Mouse (Mus musculus) frontal cortex, postnatal 25 days (tissue): ENCODE measurements at regions not wholly inside any gene's neighbourhood (a gene's known extent, or its start where the extent isn't known, plus 50 kb on each side); places are given as distances from the start of the nearest gene placed in this dataset.

Experiments used
- DNase-seq, 2 experiments: peaks; one replicate each; pipeline ENCODE4 v3.0.0; 2022; ENCODE audit warnings: low spot score in 2 of 2

GRCm38 (mm10) chr13:115673729-115674128, 572.0 kb upstream of the Itga1 start:
- no peak for DNase-seq

DNA sequence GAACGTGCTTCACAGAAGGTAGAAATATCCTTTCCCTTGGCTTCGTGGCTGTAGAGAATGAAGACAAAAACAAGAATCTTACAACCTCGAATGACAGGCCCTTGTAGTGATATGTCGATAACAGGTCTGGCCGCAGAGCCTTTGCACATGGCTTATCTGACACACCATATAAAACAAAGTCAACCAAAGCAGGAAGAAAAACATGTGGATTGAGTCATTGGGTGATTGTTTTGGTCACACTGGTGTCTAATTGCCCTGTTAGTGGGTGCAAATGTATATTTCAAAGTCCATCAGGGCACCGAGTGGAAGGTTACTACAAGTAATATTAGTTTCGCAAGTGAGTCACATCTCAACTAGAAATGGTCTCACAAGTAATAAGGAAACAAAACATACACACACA, 569.9 kb upstream of the Itga1 start:
- DNase-seq, result no peak

GRCm38 (mm10) chr13:115669516-115669915, 567.8 kb upstream of the Itga1 start:
- no peak for DNase-seq

DNA sequence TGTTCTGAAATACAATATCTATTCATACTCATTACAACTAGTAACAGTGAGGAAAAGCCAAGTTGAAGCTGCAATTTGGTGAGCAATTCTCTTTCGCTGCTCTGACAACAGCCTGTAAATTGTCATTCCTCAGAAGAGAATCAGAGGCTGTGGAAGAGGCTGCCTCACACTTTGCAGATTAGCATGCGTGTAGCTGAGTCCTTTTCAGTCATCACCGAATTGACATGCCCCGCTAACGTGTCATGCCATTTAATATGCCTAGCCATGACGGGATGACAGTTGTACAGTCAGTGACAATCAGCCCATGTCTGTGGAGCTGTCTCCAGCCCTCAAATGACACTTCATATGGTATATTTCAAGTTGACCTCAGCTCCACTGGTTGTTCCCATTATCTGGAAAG, 553.4 kb upstream of the Itga1 start:
- DNase-seq, result no peak

GRCm38 (mm10) chr13:115652935-115653334, 551.2 kb upstream of the Itga1 start:
- DNase-seq, result no peak

- DNase-seq, result no peak
These were observed 550.6 kb upstream of the Itga1 start for GRCm38 (mm10) chr13:115652352-115652751.

DNA sequence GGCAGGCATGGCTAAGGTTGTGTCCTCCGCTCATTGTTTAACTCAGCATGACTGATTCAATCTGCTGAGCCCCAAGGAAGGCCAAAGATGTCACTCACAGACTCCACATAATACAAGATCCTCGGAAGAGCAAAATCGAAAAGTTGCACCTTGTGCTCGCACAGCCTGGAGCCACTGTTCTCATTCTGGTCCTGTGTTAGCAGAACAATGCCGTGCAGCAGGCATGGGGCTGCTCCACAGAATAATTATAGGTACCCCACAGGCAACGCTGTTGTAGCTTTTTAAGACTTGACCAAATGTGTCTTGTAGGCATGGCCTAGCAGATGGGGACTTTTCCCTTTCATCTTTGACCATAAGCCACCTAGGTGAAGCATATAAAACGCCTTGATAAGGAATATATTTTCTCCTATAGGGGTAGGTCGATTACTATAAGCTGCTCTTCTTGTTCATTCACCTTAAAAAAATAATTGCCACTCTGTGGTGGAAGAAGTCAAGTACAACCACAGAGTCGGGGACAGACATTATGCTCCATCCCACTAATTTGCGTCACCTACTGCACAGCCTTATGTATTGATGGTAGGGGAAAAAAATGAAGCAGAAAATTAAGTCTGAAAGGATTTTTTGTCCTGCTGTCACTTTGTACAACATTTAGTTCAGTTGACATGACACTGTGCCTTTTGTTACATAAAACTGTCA, 529.8 kb upstream of the Itga1 start:
- no peak for DNase-seq

GRCm38 (mm10) chr13:115630603-115631002, 528.8 kb upstream of the Itga1 start:
- no peak for DNase-seq

DNA sequence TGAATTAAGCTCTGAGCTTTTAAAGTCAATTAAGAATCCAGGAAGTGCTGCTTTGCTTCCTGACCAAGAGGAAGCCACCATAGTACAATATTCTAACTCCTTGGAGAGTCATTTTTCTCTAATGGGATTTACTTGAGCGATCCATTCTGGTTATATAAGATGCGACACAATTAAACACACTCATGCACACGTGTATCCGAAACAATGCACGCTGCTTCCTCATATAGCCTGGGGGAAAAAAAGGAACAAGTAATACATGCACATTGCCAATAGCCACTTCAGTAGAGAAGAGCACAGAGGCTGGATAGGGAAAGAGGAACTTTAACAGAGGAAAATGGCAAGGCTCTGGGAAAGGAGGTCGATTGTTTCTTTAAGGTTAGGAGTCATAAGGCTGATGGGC, 511.4 kb upstream of the Itga1 start:
- no peak for DNase-seq

- no peak for DNase-seq
These were observed 504.7 kb upstream of the Itga1 start for GRCm38 (mm10) chr13:115606441-115606840.

GRCm38 (mm10) chr13:115595126-115595671, 493.4 kb upstream of the Itga1 start:
- DNase-seq, result no peak

DNA sequence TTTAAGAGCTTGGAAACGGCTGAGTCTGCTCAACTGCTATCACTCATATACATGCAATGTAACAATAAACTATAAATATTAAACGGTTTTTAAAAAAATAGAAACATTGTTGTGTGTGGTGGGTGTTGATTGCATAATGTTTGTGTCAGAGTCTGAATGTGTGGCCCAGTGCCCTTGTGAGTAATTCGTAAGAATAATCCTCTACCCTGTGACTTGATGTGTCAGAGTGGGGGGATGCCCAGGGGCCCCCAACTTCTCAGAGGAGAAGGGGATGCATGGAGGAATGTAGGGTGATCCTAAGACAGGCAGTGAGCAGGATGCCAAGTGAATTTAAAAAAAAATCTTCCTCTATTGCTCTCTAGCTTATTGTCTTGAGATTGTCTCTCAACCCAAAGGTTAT, 474.2 kb upstream of the Itga1 start:
- DNase-seq, result no peak

- no peak for DNase-seq
These were observed 473.5 kb upstream of the Itga1 start for GRCm38 (mm10) chr13:115575052-115575891.

- DNase-seq, result no peak
These were observed 439.4 kb upstream of the Itga1 start for GRCm38 (mm10) chr13:115541167-115541566.

DNA sequence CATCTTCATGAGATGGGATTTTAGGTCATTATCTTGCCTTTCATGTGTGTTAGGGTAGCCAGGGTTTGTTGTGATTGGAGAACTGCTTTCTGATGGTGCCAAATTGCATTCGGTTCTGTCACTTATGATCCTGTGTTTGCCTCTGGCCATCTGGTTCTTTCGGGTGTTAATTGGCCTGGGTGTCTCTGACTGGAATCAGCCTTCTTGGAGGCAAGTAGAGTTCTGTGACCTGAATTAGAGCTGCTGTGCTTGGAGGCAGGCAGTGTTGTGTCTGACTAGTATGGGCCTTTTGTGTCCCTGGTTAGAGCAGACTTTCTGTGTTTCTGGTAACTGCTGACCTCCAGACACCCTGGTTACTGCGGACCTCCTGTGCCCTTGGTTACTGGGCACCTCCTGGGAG, 434.1 kb upstream of the Itga1 start:
- no peak for DNase-seq

DNA sequence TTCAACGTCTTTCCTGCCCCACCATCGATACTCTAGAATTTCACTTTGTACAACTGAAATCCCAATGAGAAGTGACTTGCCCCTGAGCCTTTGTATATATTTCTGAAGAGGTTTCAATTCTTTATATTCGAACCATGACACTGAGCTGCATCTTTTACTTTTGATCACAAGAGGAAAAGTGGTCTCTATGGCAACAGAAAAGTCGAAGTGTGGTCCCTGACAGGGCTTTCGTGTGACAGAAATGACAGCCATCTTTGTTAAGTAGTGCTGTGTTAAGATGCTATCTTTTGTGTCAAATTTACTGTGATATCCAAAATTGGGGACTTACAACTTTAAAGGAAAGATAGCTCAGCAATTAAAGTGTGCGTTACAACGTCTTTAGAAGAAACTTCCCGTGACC, 412.1 kb upstream of the Itga1 start:
- DNase-seq, result no peak

DNA sequence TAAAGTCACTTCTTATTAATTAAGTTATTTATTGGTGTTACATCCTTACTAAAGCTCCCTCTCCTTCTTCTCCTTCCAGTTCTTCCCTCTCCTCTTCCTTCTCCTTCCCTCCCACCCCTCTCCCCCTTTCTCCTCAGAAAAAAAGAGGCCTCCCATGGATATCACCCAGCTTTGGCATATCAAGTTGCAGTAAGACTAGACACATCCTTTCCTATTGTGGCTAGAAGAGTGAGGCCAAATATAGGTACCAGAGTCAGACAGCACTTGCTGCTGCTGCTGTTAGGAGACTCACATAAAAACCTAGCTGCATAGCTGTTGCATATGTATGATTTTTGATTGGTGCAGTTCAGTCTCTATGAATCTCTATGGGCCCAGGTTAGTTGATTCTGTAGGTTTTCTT, 410.4 kb upstream of the Itga1 start:
- no peak for DNase-seq

- DNase-seq, result no peak
These were observed 406.9 kb upstream of the Itga1 start for GRCm38 (mm10) chr13:115508646-115509045.

GRCm38 (mm10) chr13:115494399-115494798, 392.6 kb upstream of the Itga1 start:
- no peak for DNase-seq

GRCm38 (mm10) chr13:115475861-115476260, 374.1 kb upstream of the Itga1 start:
- no peak for DNase-seq

DNA sequence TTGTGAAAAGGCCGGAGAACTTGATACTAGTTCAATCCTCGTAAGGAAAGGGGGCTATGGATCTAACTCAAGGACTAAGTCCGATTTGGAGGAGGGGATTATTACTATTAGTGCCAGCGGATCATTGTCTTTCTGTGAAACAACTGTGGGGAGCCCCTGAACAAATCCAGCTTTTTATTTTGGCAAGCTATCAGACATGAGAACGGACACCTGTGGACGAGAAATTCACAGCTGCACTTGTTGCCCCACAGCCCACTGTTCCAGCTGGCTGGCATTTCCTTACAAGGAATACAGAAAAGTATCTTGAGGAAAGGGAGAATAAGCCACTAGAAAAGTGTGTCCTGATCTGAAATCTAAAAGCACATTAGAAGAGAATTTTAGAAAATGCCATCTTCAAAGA, 363.9 kb upstream of the Itga1 start:
- no peak for DNase-seq

DNA sequence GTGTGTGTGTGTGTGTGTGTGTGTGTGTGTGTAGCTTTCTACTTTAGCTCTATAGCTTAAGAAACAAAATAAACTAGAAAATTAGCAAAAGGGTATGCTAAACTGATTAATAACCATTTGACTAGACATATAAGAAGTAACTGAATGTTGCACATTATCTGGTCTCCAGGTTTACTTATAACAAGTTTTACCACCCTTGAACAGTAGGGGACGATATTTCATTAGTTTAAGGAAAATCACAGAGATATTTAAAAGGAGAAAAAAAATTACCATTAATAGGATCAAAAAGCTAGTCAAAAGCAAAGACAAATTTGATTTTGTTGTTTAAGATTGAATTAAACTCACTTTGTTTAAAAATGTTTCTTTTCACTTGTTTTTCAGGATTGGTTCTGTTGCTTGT, 349.5 kb upstream of the Itga1 start:
- no peak for DNase-seq
